Mouse (Mus musculus) CH12.LX (cell line): ENCODE results near the gene Rasa3. TPM values are rescaled to one million over a fixed set of nuclear protein-coding genes. Genes with fewer than 3 reads are reported as not detected.

Experiments
- DNase-seq: peaks from one replicate; pipeline ENCODE4 v3.0.0-alpha.2; 2013; ENCODE audit errors: extremely low read depth
- H3K27ac ChIP-seq: 2 replicates; pipeline ENCODE4 v1.5.1; 2012; ENCODE audit warnings: low read depth, mild to moderate bottlenecking, control low read depth, moderate library complexity; ENCODE audit not compliant: insufficient read depth
- H3K27me3 ChIP-seq: replicated peaks from 2 replicates; pipeline ENCODE3; 2012; ENCODE audit warnings: inconsistent platforms
- H3K36me3 ChIP-seq, 2 experiments: replicated peaks in 1 of 2; 2 replicates each; pipeline versions ENCODE3 to v1.6.1; 2012; ENCODE audit warnings: inconsistent platforms in 1 of 2, low read length in 1 of 2, mild to moderate bottlenecking in 1 of 2, mixed read lengths in 1 of 2, moderate library complexity in 1 of 2; ENCODE audit not compliant: control insufficient read depth in 1 of 2, insufficient read depth in 1 of 2
- H3K4me1 ChIP-seq, 2 experiments: 2 replicates each; pipeline ENCODE4 v1.6.1; 2012; ENCODE audit warnings: inconsistent platforms in 1 of 2, moderate library complexity in 1 of 2; ENCODE audit not compliant: insufficient read depth in 2 of 2, control insufficient read depth in 1 of 2
- H3K4me2 ChIP-seq: 2 replicates; pipeline ENCODE4 v1.6.1; 2012; ENCODE audit warnings: low read depth, mild to moderate bottlenecking, control low read depth; ENCODE audit not compliant: poor library complexity, insufficient read depth, severe bottlenecking
- H3K4me3 ChIP-seq, 3 experiments: fragments of 150-350 bp in 1 of 3; sonication (generic) in 1 of 3; replicated peaks in 1 of 3; 2 replicates each; pipeline versions ENCODE3 to v1.5.1; 2011 to 2012; ENCODE audit warnings: low read depth in 2 of 3, low read length in 2 of 3, mild to moderate bottlenecking in 2 of 3, moderate library complexity in 2 of 3, control low read depth in 1 of 3, improper control_type of control experiment in 1 of 3, inconsistent platforms in 1 of 3, mixed read lengths in 1 of 3; ENCODE audit not compliant: poor library complexity in 1 of 3
- H3K79me2 ChIP-seq: replicated peaks from 2 replicates; pipeline ENCODE4 v1.6.1; 2012; ENCODE audit warnings: mild to moderate bottlenecking, moderate library complexity; ENCODE audit not compliant: control insufficient read depth, poor library complexity, insufficient read depth, severe bottlenecking; ENCODE audit errors: extremely low read depth
- H3K9ac ChIP-seq: 2 replicates; pipeline ENCODE4 v1.6.1; 2012; ENCODE audit warnings: low read depth, mild to moderate bottlenecking, control low read depth, moderate library complexity; ENCODE audit not compliant: insufficient read depth
- H3K9me3 ChIP-seq: replicated peaks from 2 replicates; pipeline ENCODE3; 2012; ENCODE audit warnings: low read length, inconsistent platforms, mixed read lengths
- BHLHE40 ChIP-seq: IDR thresholded peaks from 2 replicates; pipeline ENCODE4 v1.6.1; 2011; ENCODE audit warnings: mild to moderate bottlenecking, low read depth, low read length, improper control_type of control experiment
- CHD1 ChIP-seq: IDR thresholded peaks from 2 replicates; pipeline ENCODE4 v1.6.1; 2012; ENCODE audit warnings: low read depth, low read length, improper control_type of control experiment, inconsistent platforms
- CHD2 ChIP-seq: IDR thresholded peaks from 2 replicates; pipeline ENCODE4 v1.6.1; 2011; ENCODE audit warnings: low read length, improper control_type of control experiment
- CTCF ChIP-seq, 2 experiments: IDR thresholded peaks in 1 of 2; conservative IDR thresholded peaks in 1 of 2; 2 replicates each; pipeline ENCODE4 v1.5.1; 2011 to 2012; ENCODE audit warnings: low read depth in 2 of 2, low read length in 2 of 2, improper control_type of control experiment in 1 of 2, inconsistent platforms in 1 of 2, mild to moderate bottlenecking in 1 of 2, moderate library complexity in 1 of 2
- E2F4 ChIP-seq: IDR thresholded peaks from 2 replicates; pipeline ENCODE4 v1.6.1; 2011; ENCODE audit warnings: low read depth, low read length, improper control_type of control experiment; ENCODE audit not compliant: insufficient replicate concordance
- EP300 ChIP-seq: IDR thresholded peaks from 2 replicates; pipeline ENCODE4 v1.6.1; 2011; ENCODE audit warnings: low read length, improper control_type of control experiment
- GABPA ChIP-seq: IDR thresholded peaks from 2 replicates; pipeline ENCODE4 v1.6.1; 2012; ENCODE audit warnings: low read depth, low read length, improper control_type of control experiment, inconsistent platforms; ENCODE audit not compliant: insufficient replicate concordance
- KAT2A ChIP-seq: IDR thresholded peaks from 2 replicates; pipeline ENCODE4 v1.6.1; 2012; ENCODE audit warnings: low read length, improper control_type of control experiment, inconsistent platforms; ENCODE audit not compliant: insufficient replicate concordance
- MAFK ChIP-seq: IDR thresholded peaks from 2 replicates; pipeline ENCODE4 v1.6.1; 2011; ENCODE audit warnings: low read length, improper control_type of control experiment; ENCODE audit not compliant: insufficient replicate concordance
- MAZ ChIP-seq: IDR thresholded peaks from 2 replicates; pipeline ENCODE4 v1.6.1; 2012; ENCODE audit warnings: low read depth, mild to moderate bottlenecking, inconsistent platforms, low read length, improper control_type of control experiment, moderate library complexity
- MEF2A ChIP-seq: IDR thresholded peaks from 2 replicates; pipeline ENCODE4 v1.6.1; 2014; ENCODE audit warnings: low read depth, mild to moderate bottlenecking, inconsistent platforms, low read length, improper control_type of control experiment, borderline replicate concordance
- PAX5 ChIP-seq: IDR thresholded peaks from 2 replicates; pipeline ENCODE4 v1.6.1; 2012; ENCODE audit warnings: low read length, inconsistent platforms, mixed read lengths
- SMC3 ChIP-seq: IDR thresholded peaks from 2 replicates; pipeline ENCODE4 v1.6.1; 2011; ENCODE audit warnings: low read depth, low read length, improper control_type of control experiment
- TCF12 ChIP-seq: IDR thresholded peaks from 2 replicates; pipeline ENCODE4 v1.6.1; 2014; ENCODE audit warnings: low read depth, mild to moderate bottlenecking, inconsistent platforms, low read length, improper control_type of control experiment
- USF2 ChIP-seq: conservative IDR thresholded peaks from 2 replicates; pipeline ENCODE4 v1.6.1; 2011; ENCODE audit warnings: low read depth, low read length, improper control_type of control experiment
- ZKSCAN1 ChIP-seq: IDR thresholded peaks from 2 replicates; pipeline ENCODE4 v1.6.1; 2012; ENCODE audit warnings: low read depth, inconsistent platforms, low read length, improper control_type of control experiment, borderline replicate concordance
- dilution Hi-C: fragments of 300-500 bp; cut with MboI; formaldehyde crosslinking; loops from 2 replicates; pipeline ENCODE4 v1.14.3; 2020; ENCODE audit warnings: low sequenced_read_pairs; ENCODE audit not compliant: extremely low pct_unique_long_range_greater_than_20kb, extremely low pct_ligation_motif_present
- in situ Hi-C: fragments of 300-500 bp; cut with MboI; formaldehyde crosslinking; loops from 3 replicates; pipeline ENCODE4 v1.14.3; 2019; ENCODE audit warnings: low sequenced_read_pairs, low pct_ligation_motif_present, low pct_unique_long_range_greater_than_20kb, mixed read lengths
- polyA plus RNA-seq: library from polyadenylated mRNA; unstranded; fragments of >175 nt; gene quantifications from 2 replicates; pipeline ENCODE4 v1.2.1, GENCODE M21; 2012; ENCODE audit warnings: low read depth; ENCODE audit not compliant: insufficient read length
- total RNA-seq, 2 experiments: library from RNA; depleted of rRNA; stranded (reverse); fragments of 300-350 nt in 1 of 2; fragments of >200 nt in 1 of 2; gene quantifications; 2 replicates each; pipeline ENCODE4 v1.2.3; 2012 to 2014

The Rasa3 gene
- total and polyA plus RNA-seq, 3 experiments: 12.8 to 28.5 (median 13.6) TPM

DNA sequence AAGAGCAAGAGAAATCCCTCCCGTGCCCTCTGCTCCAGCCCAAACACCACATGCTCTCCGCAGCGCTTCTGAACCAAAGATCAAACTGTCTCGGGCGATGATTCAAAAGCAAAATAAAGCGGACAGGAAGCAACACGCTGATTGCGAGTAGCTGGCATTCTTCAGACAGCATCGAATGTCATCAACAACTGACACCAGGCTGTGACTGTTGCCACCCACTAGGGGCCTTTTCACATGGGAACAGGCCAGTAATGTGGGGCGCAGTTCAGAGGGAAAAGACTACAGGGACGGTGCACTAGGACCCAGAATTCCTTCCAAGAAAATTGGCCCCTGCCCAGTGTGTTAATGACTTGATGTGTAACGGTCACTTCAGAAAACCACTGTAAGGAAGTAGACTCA, 1.1 kb downstream of the Rasa3 start (continued):
- no peak for TF ChIP-seq KAT2A
- TF ChIP-seq MAZ: no peak
- TF ChIP-seq BHLHE40: 0 out of 2 replicates have a peak, but pooled peaks have one; percentile 25
- TF ChIP-seq SMC3: no peak
- no peak for TF ChIP-seq GABPA
- no peak for TF ChIP-seq CHD1
- no peak for TF ChIP-seq USF2

DNA sequence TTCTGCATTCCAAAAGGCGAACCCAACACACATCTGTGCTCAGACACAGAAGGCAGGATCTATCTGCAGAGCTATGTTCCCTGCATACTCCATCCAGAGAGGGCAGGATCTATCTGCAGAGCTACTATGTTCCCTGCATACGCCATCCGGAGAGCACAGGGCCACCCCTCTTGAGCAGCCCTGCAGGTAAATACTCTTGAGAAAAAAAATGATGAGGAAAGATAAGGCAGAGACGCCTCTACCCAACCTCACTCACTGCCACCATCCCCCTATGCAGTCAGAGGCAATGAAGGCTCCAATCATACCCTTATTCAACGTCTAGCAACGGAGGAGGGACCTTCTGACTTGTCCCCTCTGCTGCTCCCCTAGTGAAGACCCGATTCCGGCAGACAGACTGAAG, 1.9 kb downstream of the Rasa3 start:
- in situ Hi-C loops (loop anchor here (5.0 to 10.0 kb wide), 3 partner anchors 69 to 123 kb away; no protein-coding TSS in a partner anchor), dilution Hi-C loops (no loop called here)
- no peak for DNase-seq
- peak overlapping the region; percentile 95; the same call in 1 of the 2 replicates for H3K27ac ChIP-seq
- peak overlapping the region; percentile 86 for H3K4me2 ChIP-seq
- no peaks in the 10 kb centered on the region for H3K9me3 ChIP-seq
- peaks cover 15% of the 10 kb centered on the region for H3K79me2 ChIP-seq
- peak overlapping the region; percentile 71 to 91 (median 83) for H3K4me3 ChIP-seq
- peaks cover under 1% of the 10 kb centered on the region for H3K27me3 ChIP-seq
- peak overlapping the region; percentile 55 for H3K9ac ChIP-seq
- H3K36me3 ChIP-seq: peaks cover 0 to 3% of the 10 kb centered on the region in 2 experiments
- H3K4me1 ChIP-seq: peaks cover 9 to 64% of the 10 kb centered on the region in 2 experiments; a peak in 3 of 4 replicates
- TF ChIP-seq GABPA: no peak
- no peak for TF ChIP-seq BHLHE40
- TF ChIP-seq CHD2: no peak
- TF ChIP-seq ZKSCAN1: no peak
- TF ChIP-seq MEF2A: no peak
- no peak for TF ChIP-seq E2F4
- TF ChIP-seq, all 38 proteins: peak for 0

DNA sequence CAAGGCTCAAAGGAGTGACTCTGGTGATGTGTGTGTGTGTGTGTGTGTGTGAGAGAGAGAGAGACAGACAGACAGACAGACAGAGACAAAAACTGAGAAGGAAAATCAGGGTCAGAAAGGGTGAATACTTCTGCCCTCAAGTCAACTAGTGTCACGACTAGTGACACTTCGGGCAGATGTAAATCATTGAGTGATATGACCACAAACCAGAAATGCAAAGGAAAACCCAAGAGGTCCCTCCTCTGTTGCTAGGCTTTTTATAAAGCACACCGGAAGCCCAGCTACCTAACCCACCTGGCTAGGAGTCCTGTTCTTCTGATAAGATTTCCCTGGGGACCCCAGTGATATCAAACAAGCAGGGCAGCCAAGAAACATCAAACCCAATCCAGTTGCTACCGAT, 2.3 kb downstream of the Rasa3 start:
- DNase-seq: peak; percentile 70
- dilution Hi-C loops: no loop called here
- Histone ChIP-seq H3K27me3 (no peaks in the 10 kb centered on the region), H3K9me3 (no peaks in the 10 kb centered on the region), H3K4me1 (peaks cover 9 to 64% of the 10 kb centered on the region in 2 experiments; a peak in 3 of 4 replicates), H3K36me3 (peaks cover 0 to 7% of the 10 kb centered on the region in 2 experiments), H3K9ac (peak overlapping the region; percentile 55), H3K4me2 (peak overlapping the region; percentile 86), H3K4me3 (peak overlapping the region; percentile 71 to 91 (median 83)), H3K27ac (peak overlapping the region; percentile 95), H3K79me2 (peaks cover 15% of the 10 kb centered on the region)
- TF ChIP-seq MAFK (no peak), PAX5 (no peak), EP300 (no peak), CTCF (conservative IDR thresholded peaks at IDR 0.05 in 1 of 2, IDR thresholded peaks at IDR 0.05 in 1 of 2; ENCODE audit: low read depth in 2 of 2, low read length in 2 of 2) (no peak), TCF12 (no peak)
- in situ Hi-C loops: loop anchor here (5.0 to 10.0 kb wide), 3 partner anchors 70 to 123 kb away; no protein-coding TSS in a partner anchor
